Mouse (Mus musculus) mouse embryonic stem cell (cell line): ENCODE measurements around the gene Cntnap2.

Experiments used
- in situ Hi-C, 2 experiments: fragments of 300-500 bp; cut with MboI; formaldehyde crosslinking; loops; 1 replicate in 1 of 2; 3 replicates in 1 of 2; pipeline ENCODE4 v1.14.3; 2019 to 2020; ENCODE audit warnings: low sequenced_read_pairs in 2 of 2, low pct_unique_long_range_greater_than_20kb in 1 of 2, mixed read lengths in 1 of 2; ENCODE audit not compliant: unreplicated experiment in 1 of 2

Gene Cntnap2

GRCm38 (mm10) chr6:45791612-45792011 is 732.5 kb downstream of the Cntnap2 start:
- in situ Hi-C loops = no loop called here

- in situ Hi-C loops = no loop called here
Measured at GRCm38 (mm10) chr6:45841626-45842341, 782.6 kb downstream of the Cntnap2 start.

- in situ Hi-C loops = no loop called here
Measured at GRCm38 (mm10) chr6:45843736-45844135, 784.6 kb downstream of the Cntnap2 start.

GRCm38 (mm10) chr6:45871409-45871992 is 812.3 kb downstream of the Cntnap2 start:
- in situ Hi-C loops = no loop called here

- in situ Hi-C loops = no loop called here
Measured at GRCm38 (mm10) chr6:45885486-45885885, 826.3 kb downstream of the Cntnap2 start.

- in situ Hi-C loops = no loop called here
Measured at GRCm38 (mm10) chr6:45887901-45888300, 828.7 kb downstream of the Cntnap2 start.

DNA sequence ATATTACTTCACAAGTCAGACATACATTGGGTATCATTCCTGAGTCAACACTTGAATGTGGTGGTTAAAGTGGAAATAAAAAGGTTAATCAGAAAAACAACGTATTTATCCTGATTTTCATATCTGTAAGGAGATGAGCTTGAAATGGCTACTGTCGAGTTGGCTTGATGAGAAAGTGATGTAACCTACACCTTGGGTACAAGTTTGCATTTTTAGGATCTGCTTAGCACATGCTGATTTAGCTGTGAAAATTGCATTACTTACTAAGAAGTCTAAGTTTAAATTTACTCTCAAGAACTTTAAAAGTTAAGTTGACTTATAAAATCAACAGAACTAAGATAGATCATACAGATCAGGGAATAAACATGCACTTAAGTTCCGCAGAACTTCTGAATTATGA is 879.1 kb downstream of the Cntnap2 start:
- in situ Hi-C loops = no loop called here

GRCm38 (mm10) chr6:45938775-45939174 is 879.6 kb downstream of the Cntnap2 start:
- in situ Hi-C loops = no loop called here

- in situ Hi-C loops = no loop called here
Measured at GRCm38 (mm10) chr6:45945144-45945985, 886.2 kb downstream of the Cntnap2 start.

DNA sequence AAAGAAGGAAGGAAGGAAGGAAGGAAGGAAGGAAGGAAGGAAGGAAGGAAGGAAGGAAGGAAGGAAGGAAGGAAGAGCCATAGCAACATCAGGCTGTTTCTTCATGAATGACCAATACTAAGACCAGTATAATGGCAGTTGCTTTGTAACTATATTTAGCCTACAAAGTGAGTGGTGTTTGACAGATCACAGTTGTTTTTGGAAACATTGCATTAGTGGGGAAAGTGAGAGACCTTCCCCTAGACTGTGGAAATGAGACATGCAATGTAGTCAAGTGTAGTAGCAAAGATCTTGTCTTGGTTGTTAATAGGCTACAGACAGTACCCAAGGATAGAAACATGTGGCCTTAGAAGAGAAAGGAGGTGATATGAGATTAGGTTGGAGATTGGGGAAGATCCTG is 895.6 kb downstream of the Cntnap2 start:
- in situ Hi-C loops = no loop called here

- in situ Hi-C loops = no loop called here
Measured at GRCm38 (mm10) chr6:45964494-45964893, 905.3 kb downstream of the Cntnap2 start.

- in situ Hi-C loops = no loop called here
Measured at GRCm38 (mm10) chr6:45974471-45975154, 915.5 kb downstream of the Cntnap2 start.

DNA sequence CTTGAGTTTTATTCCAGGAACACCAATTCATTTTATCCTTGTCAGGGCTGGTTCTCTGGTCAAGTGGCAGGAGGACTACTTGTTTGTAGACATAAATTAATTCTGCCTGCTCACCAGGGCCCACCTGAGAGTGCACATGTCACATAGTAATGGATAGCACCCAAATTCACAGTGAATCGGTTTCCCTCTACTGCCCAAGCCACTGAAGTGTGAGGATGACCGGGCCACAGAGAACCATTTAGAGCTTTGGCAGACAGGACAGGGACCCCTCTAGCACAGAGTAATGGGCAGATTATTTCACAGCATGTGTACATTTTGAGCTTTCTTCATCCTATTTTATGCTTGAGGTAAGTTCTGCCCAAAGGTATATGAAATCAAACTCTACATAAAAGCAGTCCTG is 920.0 kb downstream of the Cntnap2 start:
- in situ Hi-C loops = no loop called here

DNA sequence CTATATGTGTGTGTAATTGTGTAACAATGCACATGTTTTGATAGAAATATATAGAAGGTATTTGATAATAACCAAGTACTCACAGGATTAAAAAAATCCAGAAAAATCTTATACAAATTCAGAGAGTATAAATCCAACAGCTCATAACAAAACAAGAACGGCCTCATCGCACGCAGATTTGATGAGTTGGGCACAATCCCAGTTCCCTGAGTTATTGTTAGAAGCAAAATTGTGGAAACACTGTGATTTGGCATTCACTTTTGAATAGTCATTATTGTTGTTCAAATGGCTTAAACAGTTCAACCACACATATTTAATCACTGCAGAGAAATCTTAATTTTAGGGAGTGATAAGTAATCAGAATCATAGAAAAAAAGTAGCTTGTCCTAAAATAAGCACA is 928.9 kb downstream of the Cntnap2 start:
- in situ Hi-C loops = no loop called here

DNA sequence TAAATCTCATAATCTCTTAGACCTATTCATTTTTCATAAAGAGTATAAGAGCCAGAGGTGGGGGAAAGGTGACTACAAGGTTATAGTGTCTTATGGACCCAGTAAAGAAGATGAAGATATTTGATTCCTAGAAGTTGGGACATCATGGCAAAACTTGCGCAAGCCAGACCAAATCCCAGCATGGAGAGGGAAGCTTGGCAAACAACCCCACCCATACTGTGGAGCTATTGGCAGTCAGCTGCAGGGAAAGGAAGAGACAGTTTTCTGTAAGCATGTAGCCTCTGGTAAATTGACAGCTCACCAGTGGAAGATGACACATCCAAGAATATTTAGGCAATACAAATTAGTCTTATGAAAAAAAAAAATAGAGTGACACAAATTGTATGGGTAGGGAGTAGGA is 931.9 kb downstream of the Cntnap2 start:
- in situ Hi-C loops = no loop called here

- in situ Hi-C loops = no loop called here
Measured at GRCm38 (mm10) chr6:46022515-46023143, 963.5 kb downstream of the Cntnap2 start.

GRCm38 (mm10) chr6:46031821-46032594 is 972.9 kb downstream of the Cntnap2 start:
- in situ Hi-C loops = no loop called here

- in situ Hi-C loops = no loop called here
Measured at GRCm38 (mm10) chr6:46033108-46033507, 974.0 kb downstream of the Cntnap2 start.
